Mouse (Mus musculus) spleen, adult 2 months (tissue): Measurements from ENCODE around the gene Gm43064. TPM values are rescaled to one million over a fixed set of nuclear protein-coding genes. Genes with fewer than 3 reads are reported as not detected.
A peak's percentile ranks its signal among the peaks of the same experiment; 100 is the strongest.
"Not testable (repeated sequence)": the region's sequence is repeated elsewhere in the genome, so short reads cannot be mapped to it uniquely, and the experiment has no call there.

Source experiments
- DNase-seq, 2 experiments: peaks; one replicate each; pipeline versions ENCODE4 v3.0.0 to v3.0.0-alpha.2; 2012 to 2021; ENCODE audit warnings: low spot score in 2 of 2, low read depth in 1 of 2
- H3K27ac ChIP-seq: fragments of 200-500 bp; 2 replicates; pipeline ENCODE4 v1.5.1; 2012; ENCODE audit warnings: low read length, inconsistent platforms; ENCODE audit not compliant: insufficient read depth
- H3K27me3 ChIP-seq: fragments of 200-500 bp; 2 replicates; pipeline ENCODE4 v1.6.1; 2012; ENCODE audit warnings: mild to moderate bottlenecking, moderate library complexity, low read length, inconsistent platforms; ENCODE audit not compliant: control insufficient read depth, insufficient read depth
- H3K36me3 ChIP-seq: fragments of 200-500 bp; 2 replicates; pipeline ENCODE4 v1.6.1; 2012; ENCODE audit warnings: mild to moderate bottlenecking, low read length, inconsistent platforms; ENCODE audit not compliant: control insufficient read depth, insufficient read depth
- H3K4me1 ChIP-seq: fragments of 200-500 bp; 2 replicates; pipeline ENCODE4 v1.6.1; 2011; ENCODE audit warnings: inconsistent platforms; ENCODE audit not compliant: control insufficient read depth, insufficient read depth, insufficient read length
- H3K4me3 ChIP-seq: fragments of 200-500 bp; 2 replicates; pipeline ENCODE4 v1.5.1; 2011; ENCODE audit warnings: mild to moderate bottlenecking, inconsistent platforms; ENCODE audit not compliant: insufficient read depth, insufficient read length; ENCODE audit errors: extremely low read depth
- CTCF ChIP-seq: fragments of 200-500 bp; IDR thresholded peaks from 2 replicates; pipeline ENCODE4 v1.5.1; 2011; ENCODE audit warnings: mild to moderate bottlenecking, inconsistent platforms; ENCODE audit not compliant: insufficient read depth, insufficient read length, insufficient replicate concordance; ENCODE audit errors: extremely low read depth
- POLR2A ChIP-seq: fragments of 200-500 bp; IDR thresholded peaks from 2 replicates; pipeline ENCODE4 v1.6.1; 2011; ENCODE audit warnings: low read depth, low read length, inconsistent platforms
- WGBS: fragments of 180-500 bp; shearing (Covaris S2); methylation state at CpG from one replicate; pipeline ENCODE4 v1.1.7; 2018; 5-methylcytosine and 5-hydroxymethylcytosine counted together
- polyA plus RNA-seq: library from polyadenylated mRNA; depleted of rRNA; stranded (reverse); fragments of >200 nt; gene quantifications from 2 replicates; pipeline ENCODE4 v1.2.3, GENCODE M21; 2012

Gene Gm43064
- polyA plus RNA-seq, 1 experiment: 0.40 TPM

DNA sequence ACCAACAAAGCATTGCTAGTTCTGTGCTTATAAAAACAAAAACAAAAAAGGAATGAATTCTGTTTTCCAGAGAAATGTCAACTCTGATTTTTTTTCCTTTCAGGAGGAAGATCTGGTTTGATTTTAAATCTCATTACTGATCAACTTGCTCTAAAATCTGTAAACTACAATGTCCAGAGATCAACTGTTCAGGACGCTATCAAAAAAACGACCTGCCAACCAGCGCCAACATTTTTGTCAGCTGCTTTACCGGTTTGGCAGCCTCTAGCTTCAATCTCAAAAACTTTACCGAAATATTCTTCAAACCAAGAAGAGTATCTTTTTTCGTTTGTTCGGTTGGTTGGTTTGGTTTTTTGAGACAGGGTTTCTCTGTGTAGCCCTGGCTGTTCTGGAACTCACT lies 20.3 kb upstream of the Gm43064 start:
- Histone ChIP-seq H3K27ac (peak overlapping the region; percentile 71), H3K36me3 (no peaks in the 10 kb centered on the region; the same call in 1 of the 2 replicates), H3K4me1 (peaks cover 28% of the 10 kb centered on the region), H3K27me3 (no peaks in the 10 kb centered on the region), H3K4me3 (peak overlapping the region; percentile 31; the same call in 1 of the 2 replicates)
- WGBS: 54% methylated on average over 7 of the region's 7 CpGs
- DNase-seq: no peak
- TF ChIP-seq CTCF (no peak), POLR2A (no peak)

DNA sequence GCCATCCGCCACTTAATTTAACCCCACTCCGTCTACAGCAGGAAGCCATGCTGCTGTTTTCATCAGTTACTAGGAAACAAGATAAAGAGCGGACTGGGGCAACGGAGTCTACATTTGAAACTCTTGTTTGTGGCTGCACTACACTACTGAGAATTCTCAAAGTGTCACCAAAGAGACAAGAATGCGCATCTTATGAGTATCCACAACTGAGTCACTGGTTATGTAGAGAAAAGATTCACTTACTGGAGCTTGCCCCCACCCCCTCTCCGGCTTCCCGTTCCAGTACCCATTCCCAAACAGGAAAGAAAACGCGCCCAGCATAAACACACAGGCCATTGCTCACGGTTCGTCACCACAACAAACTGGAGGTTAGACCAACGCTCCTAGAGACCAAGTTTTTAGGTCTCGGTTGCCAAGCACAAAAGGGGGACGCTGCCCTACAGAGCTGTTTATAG lies 19.5 kb upstream of the Gm43064 start:
- peak overlapping the region; percentile 98 for H3K4me3 ChIP-seq
- TF ChIP-seq POLR2A: no peak
- H3K27me3 ChIP-seq: no peaks in the 10 kb centered on the region
- 1% methylated on average over 14 of the region's 14 CpGs for WGBS
- H3K36me3 ChIP-seq: no peaks in the 10 kb centered on the region; the same call in 1 of the 2 replicates
- H3K4me1 ChIP-seq: peaks cover 24% of the 10 kb centered on the region
- H3K27ac ChIP-seq: peak overlapping the region; percentile 97
- DNase-seq: no peak

DNA sequence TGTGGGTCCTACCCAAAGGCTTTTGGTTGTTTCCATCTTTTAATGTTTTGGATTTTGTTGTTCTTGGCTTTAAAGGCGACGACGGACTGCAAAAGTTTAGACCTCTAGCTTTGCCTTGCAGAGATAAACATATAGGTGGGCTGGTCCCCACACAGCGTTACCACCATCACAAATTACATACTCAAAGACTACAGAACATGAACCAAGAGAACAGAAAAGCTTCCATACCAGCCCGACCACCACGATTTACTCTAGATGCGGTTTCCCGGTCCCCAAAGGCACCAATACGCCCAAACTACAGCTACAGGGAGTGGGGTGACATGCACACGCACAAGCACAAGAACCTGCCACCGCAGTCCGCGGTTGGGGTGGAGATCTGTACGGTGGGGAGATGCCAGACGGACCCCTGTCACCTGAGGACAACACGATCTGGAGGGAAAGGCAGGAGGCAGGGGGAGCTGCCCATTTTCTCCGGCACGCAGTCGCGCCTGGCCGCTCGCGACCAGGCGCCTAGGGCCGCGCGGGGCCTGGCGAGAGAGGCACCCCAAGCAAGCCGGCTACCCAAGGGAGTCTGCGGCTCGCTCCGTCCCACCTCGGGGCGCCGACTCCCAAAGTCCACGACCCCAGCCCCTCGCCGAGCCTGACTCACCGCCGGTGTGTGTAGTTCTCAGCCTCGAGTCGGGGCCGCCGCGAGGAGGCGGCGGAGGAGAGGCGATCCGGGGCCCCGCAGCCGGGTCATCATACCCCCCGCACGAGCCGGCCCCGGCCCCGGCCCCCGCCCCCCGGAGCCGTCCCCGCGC lies 18.8 kb upstream of the Gm43064 start:
- 1% methylated on average over 59 of the region's 61 CpGs for WGBS
- no peaks in the 10 kb centered on the region for H3K27me3 ChIP-seq
- peak in 1 of 2 experiments; percentile 37 for DNase-seq
- TF ChIP-seq CTCF: no peak
- no peak for TF ChIP-seq POLR2A
- H3K4me1 ChIP-seq: peaks cover 20% of the 10 kb centered on the region
- no peaks in the 10 kb centered on the region; the same call in 1 of the 2 replicates for H3K36me3 ChIP-seq
- H3K4me3 ChIP-seq: peak overlapping the region; percentile 98
- peak overlapping the region; percentile 97 for H3K27ac ChIP-seq

DNA sequence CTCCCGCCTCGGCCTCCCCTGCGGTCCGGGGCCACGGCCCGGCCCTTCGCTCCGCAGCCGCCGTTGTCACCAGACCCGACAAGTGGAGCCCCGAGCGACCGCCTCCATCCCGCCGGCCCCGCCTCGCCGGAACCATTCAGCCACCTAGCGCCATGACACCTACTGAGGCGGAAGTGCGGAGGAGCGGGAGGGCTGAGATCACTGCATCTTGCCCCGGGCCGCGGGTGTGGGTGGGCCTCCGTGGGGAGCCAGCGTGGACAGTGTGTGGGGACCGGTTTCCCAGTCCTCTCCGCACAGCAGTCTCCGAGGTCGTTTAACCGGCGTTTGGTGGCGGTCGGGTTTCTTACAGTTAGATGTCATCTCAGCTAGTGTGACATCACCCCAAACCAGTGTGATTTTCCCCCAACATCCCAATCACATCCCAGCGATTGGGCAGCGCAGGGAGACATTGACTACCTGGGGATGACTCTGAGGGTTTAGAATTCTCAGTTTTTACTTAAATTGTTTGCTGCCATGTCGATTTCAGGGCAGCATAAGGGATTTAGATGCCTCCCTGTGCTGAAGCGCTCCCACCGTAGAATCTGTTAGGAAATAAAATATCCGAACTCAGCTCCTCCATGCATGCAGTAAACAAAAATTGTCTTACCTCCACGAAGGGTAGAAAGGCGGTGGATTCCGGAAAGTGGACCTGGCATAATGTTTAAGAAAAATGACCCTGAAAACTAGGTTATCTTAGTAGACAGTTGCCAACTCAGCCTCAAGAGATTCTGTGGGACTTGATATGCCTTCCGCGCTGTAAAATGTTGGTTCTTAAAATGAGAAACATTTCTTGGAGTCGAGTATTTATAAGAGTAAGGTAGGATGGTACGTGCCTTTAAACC lies 17.9 kb upstream of the Gm43064 start, which contains the start of gene Hipk1:
Gene Hipk1, minus strand, starts transcription at position 334 of the 881 bp plus-strand sequence.
- TF ChIP-seq POLR2A: peak; percentile 88
- TF ChIP-seq CTCF: no peak
- Histone ChIP-seq H3K27ac (peak within 1 kb of the TSS; percentile 97), H3K36me3 (no peaks in the 10 kb centered on the region), H3K4me1 (peaks cover 14% of the 10 kb centered on the region), H3K27me3 (no peaks in the 10 kb centered on the region), H3K4me3 (peak within 1 kb of the TSS; percentile 98)
- WGBS: 15% methylated on average over 49 of the region's 49 CpGs
- DNase-seq: peak; percentile 79 to 95

- not testable (repeated sequence) for H3K4me3 ChIP-seq, H3K36me3 ChIP-seq, H3K27me3 ChIP-seq, DNase-seq, H3K27ac ChIP-seq
- 84% methylated on average over 5 of the region's 5 CpGs for WGBS
- peaks cover 12% of the 10 kb centered on the region for H3K4me1 ChIP-seq
Observed at GRCm38 (mm10) chr3:103792111-103792406, 17.3 kb upstream of the Gm43064 start.

- WGBS: 81% methylated on average over 1 of the region's 1 CpGs
- Histone ChIP-seq H3K4me3 (no peak overlapping the region), H3K27ac (no peak overlapping the region)
Observed at GRCm38 (mm10) chr3:103792566-103792965, 16.8 kb upstream of the Gm43064 start.

GRCm38 (mm10) chr3:103796389-103796788 lies 13.0 kb upstream of the Gm43064 start:
- no peak for TF ChIP-seq POLR2A
- TF ChIP-seq CTCF: no peak
- H3K27me3 ChIP-seq: no peaks in the 10 kb centered on the region
- H3K36me3 ChIP-seq: no peaks in the 10 kb centered on the region
- no peak overlapping the region for H3K27ac ChIP-seq
- H3K4me3 ChIP-seq: no peak overlapping the region
- H3K4me1 ChIP-seq: peaks cover 4% of the 10 kb centered on the region; the same call in 1 of the 2 replicates
- WGBS: 75% methylated on average over 2 of the region's 2 CpGs
- no peak for DNase-seq

More at GRCm38 (mm10) chr3:103792566-103792965, 16.8 kb upstream of the Gm43064 start:
- TF ChIP-seq CTCF (no peak), POLR2A (no peak)
- H3K27me3 ChIP-seq: no peaks in the 10 kb centered on the region
- H3K4me1 ChIP-seq: peaks cover 9% of the 10 kb centered on the region
- no peaks in the 10 kb centered on the region for H3K36me3 ChIP-seq
- DNase-seq: no peak
